Mouse (Mus musculus): ENCODE measurements at regions not wholly inside any gene's neighbourhood (a gene's known extent, or its start where the extent isn't known, plus 50 kb on each side); places are given as distances from the start of the nearest gene placed in this dataset.

GRCm38 (mm10) chr4:45585188-45585820 is 53.0 kb upstream of the Shb start:
- Histone ChIP-seq H3K27me3 (ENCODE audit: control insufficient read depth, insufficient read depth, low read length) (no peaks in the 10 kb centered on the region; the same call in none of the 2 replicates), H3K4me3 (ENCODE audit: insufficient read depth in 1 of 2, low read depth in 2 of 2, low read length in 2 of 2) (no peak overlapping the region), H3K9me3 (ENCODE audit: control insufficient read depth, low read length) (no peaks in the 10 kb centered on the region), H3K4me2 (ENCODE audit: low read depth) (no peak overlapping the region), H3K27ac (no peak overlapping the region), H3K4me1 (replicated peaks; ENCODE audit: control insufficient read depth in 2 of 2, insufficient read depth in 2 of 2, low read length in 1 of 2) (0 out of 4 replicates have a peak, but pooled peaks cover 0 to 5% of the 10 kb centered on the region in 2 experiments), H3K36me3 (replicated peaks; ENCODE audit: control insufficient read depth, insufficient read depth, low read depth) (no peaks in the 10 kb centered on the region), H3K9ac (replicated peaks) (no peak overlapping the region)
- DNase-seq (ENCODE audit: low read depth in 3 of 3, low spot score in 3 of 3) (no peak), ATAC-seq (ENCODE audit: insufficient read depth) (no peak)
- 36% methylated on average over 8 of the region's 8 CpGs for WGBS (ENCODE audit: insufficient replicate concordance)
- TF ChIP-seq CTCF (IDR thresholded peaks at IDR 0.05; ENCODE audit: low read depth), result no peak
- no peak for TF ChIP-seq EP300 (IDR thresholded peaks at IDR 0.05; ENCODE audit: low read depth)

- H3K36me3 ChIP-seq (replicated peaks; ENCODE audit: control insufficient read depth, insufficient read depth, low read depth), result no peaks in the 10 kb centered on the region
- H3K9me3 ChIP-seq (ENCODE audit: control insufficient read depth, low read length), result no peaks in the 10 kb centered on the region
- no peak for TF ChIP-seq CTCF (IDR thresholded peaks at IDR 0.05; ENCODE audit: low read depth)
- TF ChIP-seq EP300 (IDR thresholded peaks at IDR 0.05; ENCODE audit: low read depth), result no peak
- H3K27ac ChIP-seq, result no peak overlapping the region
- ATAC-seq (ENCODE audit: insufficient read depth), result no peak
- H3K4me1 ChIP-seq (replicated peaks; ENCODE audit: control insufficient read depth in 2 of 2, insufficient read depth in 2 of 2, low read length in 1 of 2), result peaks cover 0 to 5% of the 10 kb centered on the region in 2 experiments; a peak in 1 of 4 replicates
- no peak for DNase-seq (ENCODE audit: low read depth in 3 of 3, low spot score in 3 of 3)
- H3K4me3 ChIP-seq (ENCODE audit: insufficient read depth in 1 of 2, low read depth in 2 of 2, low read length in 2 of 2), result no peak overlapping the region
- H3K9ac ChIP-seq (replicated peaks), result no peak overlapping the region
- H3K4me2 ChIP-seq (ENCODE audit: low read depth), result no peak overlapping the region
- WGBS (ENCODE audit: insufficient replicate concordance), result 52% methylated on average over 4 of the region's 4 CpGs
- H3K27me3 ChIP-seq (ENCODE audit: control insufficient read depth, insufficient read depth, low read length), result no peaks in the 10 kb centered on the region; the same call in 1 of the 2 replicates
These were observed 51.7 kb upstream of the Shb start for GRCm38 (mm10) chr4:45583966-45584365.

- no peak for ATAC-seq (ENCODE audit: insufficient read depth)
- H3K27me3 ChIP-seq (ENCODE audit: control insufficient read depth, insufficient read depth, low read length), result no peaks in the 10 kb centered on the region; the same call in 1 of the 2 replicates
These were observed 50.2 kb upstream of the Shb start for GRCm38 (mm10) chr4:45582496-45582895.

More at GRCm38 (mm10) chr4:45582496-45582895, 50.2 kb upstream of the Shb start:
- 66% methylated on average over 5 of the region's 5 CpGs for WGBS (ENCODE audit: insufficient replicate concordance)
- no peak for DNase-seq (ENCODE audit: low read depth in 3 of 3, low spot score in 3 of 3)
- no peak overlapping the region for H3K4me3 ChIP-seq (ENCODE audit: insufficient read depth in 1 of 2, low read depth in 2 of 2, low read length in 2 of 2)
- no peak overlapping the region for H3K4me2 ChIP-seq (ENCODE audit: low read depth)
- H3K9ac ChIP-seq (replicated peaks), result no peak overlapping the region
- no peaks in the 10 kb centered on the region for H3K9me3 ChIP-seq (ENCODE audit: control insufficient read depth, low read length)
- H3K27ac ChIP-seq, result no peak overlapping the region
- H3K4me1 ChIP-seq (replicated peaks; ENCODE audit: control insufficient read depth in 2 of 2, insufficient read depth in 2 of 2, low read length in 1 of 2), result peaks cover 0 to 8% of the 10 kb centered on the region in 2 experiments; a peak in 2 of 4 replicates
- H3K36me3 ChIP-seq (replicated peaks; ENCODE audit: control insufficient read depth, insufficient read depth, low read depth), result no peaks in the 10 kb centered on the region
- no peak for TF ChIP-seq EP300 (IDR thresholded peaks at IDR 0.05; ENCODE audit: low read depth)
- no peak for TF ChIP-seq CTCF (IDR thresholded peaks at IDR 0.05; ENCODE audit: low read depth)

All from liver, embryonic 14.5 days (tissue).